Mouse (Mus musculus): ENCODE data around the gene Gtpbp8. TPM values are rescaled to one million over a fixed set of nuclear protein-coding genes. Genes with fewer than 3 reads are reported as not detected.

Gene Gtpbp8
- total RNA-seq, 2 experiments from 2014 or later, result 22.7 to 24.9 TPM

DNA sequence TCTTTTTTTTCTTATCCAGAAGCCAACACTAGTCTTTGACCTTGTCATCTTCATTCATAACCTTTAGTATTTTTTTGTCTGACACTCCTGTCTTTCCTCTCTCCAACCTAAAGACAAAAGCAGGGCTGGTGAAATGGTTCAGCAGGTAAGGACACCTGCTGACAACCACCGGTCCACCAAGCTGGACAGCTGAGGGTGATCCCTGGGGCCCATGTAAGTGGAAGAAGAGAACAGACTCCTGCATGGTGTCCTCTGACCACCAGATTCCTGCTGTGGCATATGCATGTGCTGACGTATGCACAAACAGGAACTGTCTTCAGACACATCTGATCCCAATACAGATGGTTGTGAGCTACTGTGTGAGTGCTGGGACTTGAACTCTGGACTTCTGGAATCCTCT lies 55.1 kb downstream of the Gtpbp8 start:
- DNase-seq (ENCODE audit: low spot score in 2 of 2), result no peak

DNA sequence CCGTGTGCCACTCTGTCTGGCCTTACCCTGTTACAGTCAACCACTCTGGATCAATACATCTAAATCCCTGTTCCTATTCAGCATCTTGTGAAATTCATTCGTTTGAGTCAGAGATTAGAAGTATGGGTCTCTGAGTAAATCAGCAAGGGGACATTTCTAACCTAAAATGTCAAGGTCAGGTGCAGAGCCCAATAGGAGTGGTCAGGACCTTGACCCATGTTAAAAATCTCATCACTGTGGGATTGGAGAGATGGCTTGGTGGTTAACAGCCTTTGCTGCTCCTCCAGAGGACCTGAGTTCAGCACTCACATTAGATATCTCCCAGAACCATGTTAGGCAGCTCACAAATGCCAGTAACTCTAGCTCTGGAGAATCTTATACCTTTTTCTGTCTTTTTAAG lies 55.7 kb downstream of the Gtpbp8 start:
- DNase-seq (ENCODE audit: low spot score in 2 of 2), result no peak

- no peak for DNase-seq (ENCODE audit: low spot score in 2 of 2)
These were observed 57.7 kb downstream of the Gtpbp8 start for GRCm38 (mm10) chr16:44688507-44688906.

- DNase-seq (ENCODE audit: low spot score in 2 of 2), result no peak
These were observed 58.3 kb downstream of the Gtpbp8 start for GRCm38 (mm10) chr16:44687719-44688420.

- no peak for DNase-seq (ENCODE audit: low spot score in 2 of 2)
These were observed 59.0 kb downstream of the Gtpbp8 start for GRCm38 (mm10) chr16:44686991-44687718.

Other genes with a start within 250 kb of the Gtpbp8 start
- gene Boc, start 187.5 kb downstream of the Gtpbp8 start, total RNA-seq (2021), result 10 to 100 TPM; 19.5 to 23.5 TPM
- 1 to 10 TPM; 5.8 to 7.0 TPM for gene Nepro, start 22.1 kb downstream of the Gtpbp8 start, total RNA-seq (2021)
- gene Cd200r1, start 19.4 kb upstream of the Gtpbp8 start, total RNA-seq (2021), result 1 to 10 TPM in 1 of 2 experiments, under 1 TPM in 1; 0.44 to 1.1 TPM
- under 1 TPM in 1 of 2 experiments, not detected in 1; 0.28 TPM for gene Cd200r4, start 65.4 kb upstream of the Gtpbp8 start, total RNA-seq (2021)
- not detected for gene Cd200r2, start 120.7 kb upstream of the Gtpbp8 start, total RNA-seq (2021)
- gene Cd200r3, start 197.3 kb upstream of the Gtpbp8 start, total RNA-seq (2021), result not detected